Mouse (Mus musculus) adrenal gland, postnatal 36 days (tissue): ENCODE measurements around the gene Atg101. TPM values are rescaled to one million over a fixed set of nuclear protein-coding genes. Genes with fewer than 3 reads are reported as not detected.
A peak's percentile ranks its signal among the peaks of the same experiment; 100 is the strongest.

Experiments
- DNase-seq, 2 experiments: peaks; one replicate each; pipeline ENCODE4 v3.0.0; 2021; ENCODE audit warnings: mixed read lengths in 1 of 2
- long read RNA-seq, 2 experiments: library from polyadenylated mRNA; stranded (forward); transcript quantifications; one replicate each; pipeline ENCODE4 v2.0.0; 2021; ENCODE audit warnings: borderline sequencing depth in 2 of 2
- total RNA-seq, 2 experiments: library from RNA; stranded (reverse); gene quantifications; 2 replicates each; pipeline ENCODE4 v1.2.3; 2021

Gene Atg101
- 10 to 100 TPM; 53.6 to 90.1 TPM for total RNA-seq
- long read RNA-seq, experiment 1, transcript Atg101-201 (3 exons, 1,270 nt), result major isoform, 74 of 81 reads
- long read RNA-seq, experiment 1, partial matches to known transcripts, result 0 of 81 reads
- long read RNA-seq, experiment 1, other reads (novel, unspliced or antisense), result 4 of 81 reads
- long read RNA-seq, experiment 2, transcript Atg101-201 (3 exons, 1,270 nt), result major isoform, 21 of 22 reads
- long read RNA-seq, experiment 2, partial matches to known transcripts, result 0 of 22 reads
- long read RNA-seq, experiment 2, other reads (novel, unspliced or antisense), result 1 of 22 reads

DNA sequence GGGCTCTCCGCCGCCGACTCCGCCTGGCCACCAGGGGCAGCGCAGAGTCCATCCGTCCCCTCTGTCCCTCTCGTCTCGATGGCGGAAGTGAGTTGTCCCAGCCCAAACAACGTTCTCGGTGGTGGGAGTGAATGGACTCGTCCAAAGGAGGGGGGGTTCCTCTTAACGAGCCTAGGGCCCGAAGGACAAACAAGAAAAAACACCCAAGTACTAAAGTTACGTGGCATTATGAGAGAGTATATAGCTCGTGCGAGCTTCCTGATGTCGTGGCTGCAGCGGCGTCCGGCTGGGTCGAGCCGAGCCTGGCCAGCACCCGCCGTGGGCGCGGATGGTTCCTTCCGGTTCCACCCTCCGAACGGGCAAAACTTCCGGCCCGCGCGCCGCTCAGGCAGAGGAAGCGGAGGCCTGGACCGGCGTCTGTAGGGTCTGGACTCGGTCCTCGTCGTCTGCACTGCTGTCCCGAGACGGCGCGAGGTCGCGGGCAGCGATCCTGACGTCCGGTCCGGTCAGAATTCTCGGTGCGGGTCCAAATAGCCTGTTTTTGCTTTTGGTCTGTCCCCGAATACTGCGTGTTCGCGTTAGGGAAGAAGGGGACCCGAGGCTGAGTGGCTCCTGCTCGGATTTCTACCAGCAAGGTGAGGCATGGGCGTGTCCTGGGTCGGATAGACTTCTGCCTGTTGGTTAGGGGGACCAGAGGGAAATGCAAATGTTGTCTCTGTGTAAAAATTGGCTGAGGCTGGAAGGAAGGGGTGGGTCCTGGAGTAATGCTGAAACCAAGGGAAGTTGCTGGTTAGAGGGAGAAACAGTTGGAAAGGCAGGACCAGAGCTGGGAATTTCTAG is at the start of gene Atg101:
Gene Atg101 (plus strand): TSS at position 362 of the 840 bp plus-strand sequence.
- peak; percentile 91 to 93 for DNase-seq

DNA sequence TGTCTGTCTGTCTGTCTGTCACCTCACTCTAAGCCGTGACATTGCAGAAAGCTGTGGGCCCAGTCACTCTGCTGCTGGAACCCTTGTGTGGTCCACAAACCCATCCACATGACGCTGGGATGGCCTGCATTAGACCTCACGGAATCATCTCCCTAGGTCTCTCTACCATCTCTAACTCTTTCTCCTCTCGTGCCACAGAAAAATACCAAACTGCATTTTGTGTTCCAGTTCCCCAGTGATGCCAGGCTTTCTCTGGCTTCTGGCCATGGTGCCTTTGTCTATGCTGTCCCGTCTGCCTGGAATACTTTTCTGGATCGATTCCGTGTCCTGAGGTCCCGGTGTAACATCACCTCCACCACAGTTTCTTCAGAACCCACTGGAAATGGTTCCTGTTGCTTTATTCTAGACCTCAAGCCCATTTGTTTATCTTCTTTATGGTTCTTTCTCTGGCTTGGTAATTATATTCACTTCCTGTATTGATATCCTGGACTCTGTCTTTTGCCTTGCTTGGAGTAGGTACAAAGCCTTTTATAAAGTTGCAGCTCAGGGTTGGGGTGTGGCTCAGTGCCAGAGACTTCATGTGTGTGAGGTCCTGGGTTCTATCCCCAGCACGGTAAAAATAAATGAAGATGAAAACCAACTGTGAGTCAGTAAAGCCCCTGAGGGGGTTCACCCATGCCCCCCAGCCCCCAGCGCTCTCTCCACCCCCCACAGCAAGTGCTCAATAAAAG is 49.3 kb upstream of the Atg101 start:
- DNase-seq, result no peak

GRCm38 (mm10) chr15:101235342-101235698 is 48.8 kb upstream of the Atg101 start:
- no peak for DNase-seq

GRCm38 (mm10) chr15:101235728-101236327 is 48.2 kb upstream of the Atg101 start:
- no peak for DNase-seq

- peak; percentile 79 to 88 for DNase-seq
These were observed 47.2 kb upstream of the Atg101 start for GRCm38 (mm10) chr15:101236878-101237277.

DNA sequence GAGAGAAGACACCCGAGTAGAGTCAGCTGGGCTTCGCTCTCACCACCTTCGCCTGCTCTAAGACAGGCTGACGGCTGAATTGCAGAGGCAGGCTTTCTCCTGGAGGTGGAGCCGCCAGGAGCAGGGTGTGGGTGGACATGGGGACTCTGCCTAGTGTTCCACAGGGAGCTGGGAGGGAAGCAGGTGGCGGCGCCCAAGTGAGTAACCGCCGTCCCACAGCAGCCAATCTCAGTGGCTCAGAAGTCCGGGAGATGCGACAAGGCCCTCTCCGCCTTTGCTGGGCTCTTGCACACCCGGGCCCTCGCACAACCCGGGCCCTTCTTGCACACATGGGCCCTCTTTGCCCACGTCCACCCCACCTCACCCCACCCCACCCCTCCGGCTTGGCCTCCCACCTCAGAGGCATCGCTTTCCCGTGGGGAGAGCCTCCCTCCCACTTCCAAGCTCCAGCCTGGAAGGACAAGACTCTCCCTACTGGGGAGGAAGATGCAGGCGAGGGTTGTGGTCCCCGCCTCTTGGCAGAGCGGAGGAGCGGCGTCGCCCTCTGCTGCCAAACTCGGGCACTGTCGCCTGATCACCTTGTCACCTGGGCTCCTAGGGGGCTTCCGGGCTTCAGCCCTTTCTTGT is 45.1 kb upstream of the Atg101 start:
- DNase-seq, result peak; percentile 61 to 72

- DNase-seq, result no peak
These were observed 44.3 kb upstream of the Atg101 start for GRCm38 (mm10) chr15:101239821-101240220.

GRCm38 (mm10) chr15:101240799-101241204 is 43.3 kb upstream of the Atg101 start:
- DNase-seq, result peak; percentile 86 to 87

GRCm38 (mm10) chr15:101241236-101241635 is 42.8 kb upstream of the Atg101 start:
- DNase-seq, result no peak

DNA sequence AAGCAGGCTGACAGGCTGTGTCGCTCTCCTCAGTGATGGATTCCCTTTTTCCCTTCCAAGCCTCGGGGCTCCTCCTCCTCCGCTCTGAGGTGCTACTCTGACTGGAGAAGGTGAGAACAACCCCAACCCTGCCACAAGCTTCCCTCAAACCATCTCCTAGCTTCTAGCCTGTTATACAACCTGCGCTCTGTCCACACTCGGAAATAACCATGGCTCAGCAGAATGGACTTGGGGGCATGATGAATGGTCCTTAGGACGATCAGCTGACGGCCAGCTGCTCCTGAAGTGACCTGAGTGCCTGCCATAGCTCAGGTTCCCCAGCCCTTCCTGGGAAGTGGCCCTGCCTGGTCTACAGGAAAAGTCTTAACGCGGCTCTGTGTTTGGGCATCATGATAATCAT is 42.2 kb upstream of the Atg101 start:
- DNase-seq, result no peak

DNA sequence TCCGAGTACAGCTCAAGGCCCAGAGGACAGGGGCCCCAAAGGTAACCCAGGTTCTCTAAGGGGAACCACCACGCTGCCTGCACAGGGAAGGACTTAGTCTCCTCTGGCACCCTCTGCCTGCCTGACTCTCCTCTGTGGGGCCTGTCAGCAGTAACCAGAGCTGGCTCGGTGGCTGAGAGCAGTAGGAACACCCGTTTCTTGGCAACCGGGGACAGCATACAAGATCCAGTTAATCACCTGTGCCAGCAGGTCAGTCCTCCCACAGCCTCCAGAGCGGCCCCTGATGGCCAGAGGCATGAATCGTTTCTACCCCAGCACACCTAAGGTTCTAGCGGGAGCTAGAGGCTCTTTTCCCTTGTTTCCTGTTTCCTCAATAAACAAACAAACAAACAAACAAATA is 41.4 kb upstream of the Atg101 start:
- DNase-seq, result peak; percentile 36 to 55

DNA sequence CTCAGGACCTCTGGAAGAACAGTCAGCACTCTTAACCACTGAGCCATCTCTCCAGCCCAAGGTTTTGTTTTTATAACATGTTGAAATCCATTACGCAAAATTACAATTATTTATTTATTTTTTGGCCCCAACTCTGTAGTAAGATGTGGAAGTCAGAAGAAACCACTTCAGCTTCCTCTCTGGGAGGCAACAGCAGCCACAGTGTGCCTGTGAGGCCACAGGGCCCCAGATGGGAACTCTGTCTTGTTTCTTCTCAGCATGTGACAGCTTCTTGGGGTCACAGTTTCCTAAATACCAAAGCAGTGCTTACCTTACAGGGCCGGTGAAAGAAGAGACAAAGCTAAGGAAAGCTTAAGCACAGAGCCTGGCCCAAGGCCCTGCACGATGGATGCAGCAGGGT is 40.1 kb upstream of the Atg101 start:
- DNase-seq, result no peak

DNA sequence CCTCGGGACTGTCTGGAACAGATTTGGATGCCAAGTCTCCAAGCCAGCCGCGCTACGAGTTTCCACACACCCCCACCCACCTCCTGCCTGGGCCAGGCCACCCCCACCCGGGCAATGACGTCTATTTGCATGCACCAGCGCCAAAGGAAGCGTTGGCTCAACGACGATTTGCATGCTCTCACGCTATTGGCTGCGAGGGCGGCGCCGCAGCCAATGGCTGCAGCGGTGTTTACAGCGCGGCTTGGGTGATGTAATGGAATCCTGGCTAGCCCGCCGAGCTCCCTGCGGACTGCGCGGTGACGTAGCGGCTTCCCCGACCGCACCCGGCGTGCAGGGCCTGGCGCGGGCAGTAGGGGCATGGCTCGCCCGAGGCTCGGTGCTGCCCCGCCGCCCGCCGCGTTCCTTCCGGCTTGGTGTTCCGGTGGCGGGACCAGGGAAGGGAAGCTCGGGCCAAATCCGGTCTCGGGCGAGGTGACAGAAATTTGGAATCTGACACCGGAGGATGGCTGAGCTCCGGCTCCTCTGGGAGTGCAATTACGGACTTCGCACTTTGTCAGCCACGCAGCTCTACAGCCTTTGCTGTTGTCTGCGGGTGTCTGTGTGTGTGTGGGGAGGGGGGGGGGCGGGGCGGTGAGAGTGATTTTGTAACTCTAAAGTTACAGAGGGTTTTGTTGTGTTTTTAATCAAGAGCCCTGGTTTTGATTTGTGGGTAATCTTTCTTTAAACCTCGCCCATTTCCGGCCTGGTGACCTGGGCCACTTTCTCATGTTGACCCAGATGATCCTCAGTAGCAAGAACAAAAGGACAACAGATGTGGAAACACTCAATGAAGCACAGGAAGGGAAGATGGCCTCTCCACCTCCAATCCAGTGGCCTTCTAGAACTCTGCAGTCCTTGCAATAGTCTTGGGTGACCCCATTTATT is 37.6 kb upstream of the Atg101 start:
- peak; percentile 97 to 98 for DNase-seq

DNA sequence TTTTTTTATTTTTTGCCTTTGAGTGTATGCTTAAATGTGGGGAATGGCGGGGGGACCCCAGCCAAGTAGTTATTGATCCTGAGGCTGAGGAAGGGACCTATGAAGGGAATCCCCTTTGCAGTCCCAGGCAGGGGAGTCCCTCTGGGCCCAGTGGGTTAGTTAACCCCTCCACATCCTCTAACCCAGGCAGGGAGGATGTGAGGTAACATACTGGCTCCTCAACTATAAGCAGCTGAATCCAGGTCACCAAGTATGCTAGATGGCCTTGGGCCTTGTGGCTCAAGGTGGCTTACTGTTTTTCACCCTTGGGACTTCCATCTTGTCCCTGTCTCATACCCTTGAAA is 36.9 kb upstream of the Atg101 start:
- no peak for DNase-seq

- no peak for DNase-seq
These were observed 35.9 kb upstream of the Atg101 start for GRCm38 (mm10) chr15:101248029-101248710.

DNA sequence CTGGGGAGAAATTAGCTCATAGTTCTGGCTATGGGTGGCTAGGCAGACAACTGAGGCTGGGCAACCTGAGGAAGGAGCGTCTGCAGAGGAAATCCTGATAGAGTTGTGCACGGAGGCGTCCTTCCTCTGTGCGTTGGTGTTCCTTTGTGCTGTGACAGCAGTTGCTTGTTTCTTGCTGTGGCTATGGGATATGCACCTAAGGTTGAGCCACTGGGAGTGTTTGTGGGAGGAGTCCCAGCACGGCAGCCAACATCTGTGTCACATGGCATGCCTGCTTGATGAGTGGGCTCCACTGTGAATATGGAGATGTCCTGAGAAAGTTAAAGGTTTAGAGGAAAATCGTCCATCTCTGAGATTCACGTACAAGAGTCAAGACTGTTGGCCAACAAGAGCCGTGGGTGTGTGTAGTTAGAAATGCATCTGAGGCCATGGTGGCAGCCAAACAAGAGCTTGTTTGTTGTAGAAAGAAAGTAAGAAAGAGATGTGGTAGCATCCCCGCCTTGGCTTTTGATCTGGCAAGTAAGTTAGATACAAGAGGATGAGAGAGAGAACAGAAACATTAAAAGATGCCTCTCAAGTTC is 33.8 kb upstream of the Atg101 start:
- DNase-seq, result no peak

DNA sequence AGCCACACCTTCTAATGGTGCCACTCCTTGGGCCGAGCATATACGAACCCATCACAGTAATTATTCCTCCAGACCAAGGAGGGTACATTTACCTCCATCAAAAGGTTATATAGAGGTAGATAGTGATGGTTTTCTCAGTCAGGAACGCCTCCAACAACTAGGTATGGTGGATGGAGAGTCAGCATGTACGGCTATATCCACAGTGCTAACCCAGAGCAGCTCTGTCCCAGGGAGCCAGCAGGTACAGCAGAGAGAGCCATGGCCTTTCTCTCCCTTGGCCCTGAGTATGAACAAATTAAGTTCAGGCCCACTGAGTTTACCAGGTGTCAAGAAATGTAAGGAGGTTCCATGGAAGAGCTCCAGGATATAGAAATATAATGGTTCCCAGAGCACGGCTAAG is 32.1 kb upstream of the Atg101 start:
- no peak for DNase-seq

GRCm38 (mm10) chr15:101252614-101253013 is 31.5 kb upstream of the Atg101 start:
- no peak for DNase-seq

DNA sequence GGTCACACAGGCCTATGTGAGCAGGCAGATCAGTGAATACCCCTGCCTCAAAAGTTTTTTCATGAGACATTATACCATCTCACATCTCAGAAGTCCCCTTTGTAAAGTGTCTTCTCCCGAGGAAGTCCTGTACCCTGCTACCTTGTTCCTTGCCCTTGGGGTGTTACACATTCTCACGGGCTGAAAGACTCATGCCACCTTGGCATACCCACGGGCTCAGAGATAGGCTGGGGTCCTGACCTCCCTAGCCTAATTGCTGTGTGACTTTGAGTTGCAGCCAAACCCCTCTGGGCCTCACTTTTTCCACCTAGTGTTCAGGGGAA is 30.5 kb upstream of the Atg101 start:
- no peak for DNase-seq
